Mouse (Mus musculus) thymus, adult 2 months (tissue): ENCODE data around the gene Ribc1.

ENCODE experiments used
- CTCF ChIP-seq: fragments of 200-500 bp; IDR thresholded peaks from 2 replicates; pipeline ENCODE4 v1.5.1; 2012; ENCODE audit warnings: mild to moderate bottlenecking, control low read depth, low read length, moderate library complexity, borderline replicate concordance; ENCODE audit not compliant: control insufficient read depth, poor library complexity, insufficient read depth; ENCODE audit errors: extremely low read depth
- POLR2A ChIP-seq: fragments of 200-500 bp; IDR thresholded peaks from 2 replicates; pipeline ENCODE4 v1.6.1; 2012; ENCODE audit warnings: mild to moderate bottlenecking, low read length, control low read depth, moderate library complexity; ENCODE audit not compliant: control insufficient read depth, poor library complexity, insufficient read depth; ENCODE audit errors: extremely low read depth

DNA sequence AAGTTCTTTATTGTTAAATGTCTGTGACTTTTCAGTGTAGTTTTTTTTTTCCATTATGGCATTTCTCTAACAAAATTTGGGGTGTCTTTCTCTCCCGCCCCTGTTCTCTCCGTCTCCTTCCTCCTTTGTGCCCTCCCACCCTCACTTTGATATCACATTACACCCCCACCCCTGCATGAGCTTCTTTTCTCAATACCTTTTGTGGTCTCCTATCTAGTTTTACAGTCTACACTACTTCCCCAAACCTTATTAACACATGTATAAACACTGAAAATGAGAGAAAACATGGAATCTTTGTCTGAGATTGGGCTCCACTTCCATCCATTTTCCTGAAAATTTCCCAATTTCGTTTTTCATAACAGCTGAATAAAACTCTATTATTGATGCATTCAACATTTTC, 36.5 kb upstream of the Ribc1 start:
- TF ChIP-seq POLR2A (no peak), CTCF (no peak)
